Mouse (Mus musculus) erythroid progenitor cell, adult 5-6 weeks (primary cell): ENCODE results near the gene Mcoln1. TPM values are rescaled to one million over a fixed set of nuclear protein-coding genes. Genes with fewer than 3 reads are reported as not detected.

ENCODE experiments used
- ATAC-seq: replicated peaks from 2 replicates; pipeline ENCODE4 v1.8.0; 2016; ENCODE audit warnings: moderate number of reproducible peaks, mild to moderate bottlenecking, moderate TSS enrichment, inconsistent platforms; ENCODE audit not compliant: poor library complexity, low FRiP score, severe bottlenecking
- total RNA-seq, 2 experiments: library from RNA; stranded (forward) in 1 of 2; stranded (reverse) in 1 of 2; fragments of 150-400 nt in 1 of 2; fragments of 186-747, 209-891 nt in 1 of 2; gene quantifications; 2 replicates each; pipeline versions ENCODE4 v1.2.3 to v1.2.4; 2015 to 2017; ENCODE audit warnings: low replicate concordance in 2 of 2

Gene Mcoln1
- total RNA-seq, 2 experiments from 2014 or later = 45.3 to 267 TPM

GRCm38 (mm10) chr8:3495578-3496427 lies 4.5 kb upstream of the Mcoln1 start:
- no peak for ATAC-seq

GRCm38 (mm10) chr8:3496428-3496748 lies 3.9 kb upstream of the Mcoln1 start:
- no peak for ATAC-seq

GRCm38 (mm10) chr8:3498583-3498982 lies 1.7 kb upstream of the Mcoln1 start:
- no peak for ATAC-seq

DNA sequence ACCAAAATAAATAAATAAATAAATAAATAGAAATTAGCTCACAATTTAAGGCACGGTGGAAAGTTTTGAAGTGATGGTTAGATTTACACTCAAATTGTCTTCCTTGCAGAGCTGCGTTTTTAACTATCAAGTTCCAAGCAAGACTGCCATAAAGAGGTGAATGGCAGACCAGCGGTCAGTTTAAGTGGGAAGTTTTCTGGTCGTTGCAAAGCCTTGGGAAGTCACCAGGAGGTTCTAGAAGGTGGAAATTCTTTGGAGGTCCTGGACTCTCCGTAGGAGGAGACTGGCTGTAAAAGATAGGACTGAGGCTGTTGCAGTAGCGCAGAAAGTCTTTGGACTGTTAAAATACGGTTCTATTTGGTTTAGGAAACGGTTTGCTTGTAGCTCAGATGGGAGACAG lies 506 bp upstream of the Mcoln1 start:
- ATAC-seq = no peak

- ATAC-seq = 0 out of 2 replicates have a peak, but pooled peaks have one; percentile 35
These were observed 2.0 kb downstream of the Mcoln1 start for GRCm38 (mm10) chr8:3502217-3502616.

DNA sequence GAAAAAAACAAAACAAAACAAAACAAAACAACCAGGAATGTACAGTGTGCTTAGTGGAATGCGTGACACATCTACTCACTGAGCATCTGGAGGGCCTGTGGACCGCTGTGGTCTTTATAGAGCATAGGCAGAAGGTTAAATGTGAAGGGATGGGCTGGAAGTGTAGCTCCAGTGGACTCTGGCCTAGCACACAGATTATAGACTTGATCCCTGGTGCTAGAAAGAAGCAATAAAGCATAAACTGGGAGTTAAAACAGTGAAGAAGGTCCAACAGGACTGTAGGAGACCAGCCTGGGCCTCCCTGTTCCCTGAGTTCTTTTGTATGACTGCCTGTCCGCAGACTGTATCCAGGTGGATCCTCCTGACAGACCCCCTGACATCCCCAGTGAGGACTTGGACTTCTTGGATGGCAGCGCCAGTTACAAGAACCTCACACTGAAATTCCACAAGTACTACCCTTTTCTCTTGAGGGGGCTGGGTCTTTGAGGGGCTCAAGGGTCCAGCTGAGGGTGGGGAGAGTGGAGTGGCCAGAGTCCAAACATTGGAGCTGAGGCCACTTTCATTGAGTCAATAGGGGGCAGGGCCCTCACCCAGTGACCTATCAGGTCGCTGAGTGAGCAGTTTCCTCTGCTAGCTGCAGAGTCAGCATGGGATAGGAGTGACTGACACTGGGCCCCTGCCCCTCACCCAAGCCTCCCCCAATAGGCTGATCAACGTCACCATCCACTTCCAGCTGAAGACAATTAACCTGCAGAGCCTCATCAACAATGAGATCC lies 7.9 kb downstream of the Mcoln1 start:
- no peak for ATAC-seq

GRCm38 (mm10) chr8:3514681-3515247 lies 14.5 kb downstream of the Mcoln1 start:
- ATAC-seq = no peak

- peak; percentile 75 for ATAC-seq
These were observed 15.0 kb downstream of the Mcoln1 start, which contains the start of gene Pnpla6 for GRCm38 (mm10) chr8:3515260-3515671. Gene Pnpla6 (plus strand): TSS chr8:3515384.

DNA sequence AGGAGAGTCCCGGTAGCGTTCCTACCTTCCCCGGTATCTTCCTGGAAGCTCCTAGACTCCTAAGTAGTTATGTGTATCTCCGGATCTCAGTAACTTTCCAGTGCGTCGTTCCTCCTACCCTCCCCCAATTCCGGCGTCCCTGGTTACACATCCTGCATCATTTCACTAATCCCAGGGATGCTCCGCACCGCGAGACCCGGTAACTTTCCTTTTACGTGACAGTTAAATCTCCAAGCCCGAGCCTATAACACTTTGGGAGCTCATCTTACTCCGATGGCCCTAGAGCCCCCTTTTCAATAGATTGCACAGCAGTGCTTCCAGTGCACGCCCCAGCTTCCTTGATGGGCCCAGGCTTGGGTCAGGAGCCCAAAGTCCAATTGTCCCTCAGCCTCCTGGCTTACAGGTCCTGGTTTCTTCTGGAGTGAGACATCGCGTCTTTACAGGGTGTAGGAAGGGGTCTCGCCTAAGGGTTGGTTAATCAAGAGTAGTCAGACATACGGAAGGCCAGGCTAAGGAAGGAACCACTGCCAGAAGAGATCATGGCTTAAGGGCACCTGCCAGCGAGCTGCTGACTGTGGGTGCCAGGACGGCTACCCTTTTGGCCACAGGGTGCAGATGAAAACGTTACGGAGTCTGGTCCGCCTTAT lies 15.6 kb downstream of the Mcoln1 start:
- peak; percentile 48 for ATAC-seq

- peak; percentile 81 for ATAC-seq
These were observed 16.3 kb downstream of the Mcoln1 start for GRCm38 (mm10) chr8:3516450-3517116.

GRCm38 (mm10) chr8:3517117-3517495 lies 16.8 kb downstream of the Mcoln1 start:
- ATAC-seq = no peak

- ATAC-seq = peak; percentile 95
These were observed 21.9 kb downstream of the Mcoln1 start for GRCm38 (mm10) chr8:3522007-3522697.

DNA sequence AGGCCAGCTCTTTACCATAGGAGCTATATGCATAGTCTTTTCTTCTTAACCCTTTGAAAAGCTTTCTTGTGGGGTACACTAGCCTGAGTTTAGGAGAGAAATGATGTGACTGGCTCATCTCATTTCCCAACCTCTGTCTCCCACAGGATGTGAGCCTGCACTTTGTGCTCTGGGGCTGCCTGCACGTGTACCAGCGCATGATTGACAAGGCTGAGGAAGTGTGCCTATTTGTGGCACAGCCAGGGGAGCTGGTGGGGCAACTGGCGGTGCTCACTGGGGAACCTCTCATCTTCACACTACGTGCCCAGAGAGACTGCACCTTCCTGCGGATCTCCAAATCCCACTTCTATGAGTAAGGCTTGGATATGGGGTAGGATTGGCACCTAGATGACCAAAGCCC lies 30.6 kb downstream of the Mcoln1 start:
- no peak for ATAC-seq

- ATAC-seq = no peak
These were observed 31.7 kb downstream of the Mcoln1 start for GRCm38 (mm10) chr8:3531936-3532335.

GRCm38 (mm10) chr8:3536053-3536841 lies 36.0 kb downstream of the Mcoln1 start:
- ATAC-seq = peak; percentile 90

DNA sequence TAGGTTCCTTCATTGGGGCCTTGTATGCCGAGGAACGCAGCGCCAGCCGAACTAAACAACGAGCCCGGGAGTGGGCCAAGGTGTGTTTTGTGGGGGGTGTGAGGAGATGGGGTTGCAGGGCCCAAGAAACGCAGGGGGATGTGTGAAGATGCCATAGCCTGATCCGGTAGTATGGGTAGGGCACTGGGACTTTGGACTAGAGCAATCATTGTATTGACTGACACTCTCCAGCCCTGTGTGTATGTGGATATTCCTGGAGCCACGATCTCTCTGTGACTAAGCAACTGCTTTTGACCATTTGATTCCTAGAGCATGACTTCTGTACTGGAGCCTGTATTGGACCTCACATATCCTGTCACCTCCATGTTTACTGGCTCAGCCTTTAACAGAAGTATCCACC lies 36.7 kb downstream of the Mcoln1 start:
- ATAC-seq = no peak

DNA sequence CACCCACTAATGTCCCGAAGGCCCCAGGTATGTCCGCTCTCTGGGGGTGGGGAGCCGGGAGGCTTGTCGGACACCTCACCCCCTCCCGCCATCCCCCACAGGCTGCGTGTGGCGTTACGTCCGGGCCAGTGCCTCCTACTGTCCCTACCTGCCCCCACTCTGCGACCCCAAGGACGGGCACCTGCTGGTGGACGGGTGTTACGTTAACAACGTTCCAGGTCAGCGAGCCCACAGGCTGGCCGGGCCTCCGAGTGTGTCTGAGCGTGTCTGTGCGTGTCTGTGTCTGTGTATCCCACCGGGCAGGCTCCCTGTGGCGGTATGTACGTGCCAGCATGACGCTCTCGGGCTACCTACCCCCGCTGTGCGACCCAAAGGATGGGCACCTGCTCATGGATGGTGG lies 37.4 kb downstream of the Mcoln1 start:
- no peak for ATAC-seq

DNA sequence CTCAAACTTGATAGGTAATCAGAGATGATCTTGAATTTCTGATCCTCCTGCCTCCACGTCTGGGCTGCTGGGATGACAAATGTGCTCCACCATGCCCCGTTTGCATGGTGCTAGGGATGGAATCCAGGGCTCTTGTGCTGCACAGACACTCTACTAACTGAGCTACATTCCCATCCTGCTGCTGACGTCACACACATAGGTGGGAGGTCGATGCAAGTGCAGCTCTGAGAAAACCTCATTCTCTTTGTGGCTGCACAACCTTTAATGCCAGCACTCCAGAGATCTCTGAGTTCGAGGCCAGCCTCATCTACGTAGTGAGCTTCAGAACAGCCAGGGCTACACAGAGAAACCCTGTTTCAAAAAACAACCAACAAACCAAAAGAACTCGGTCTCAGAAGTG lies 38.9 kb downstream of the Mcoln1 start:
- no peak for ATAC-seq
